Mouse (Mus musculus) cerebellum, adult 9-11 months (tissue): ENCODE results near the gene Tarbp2.

ENCODE experiments used
- DNase-seq: peaks from one replicate; pipeline ENCODE4 v3.0.0; 2022

Gene Tarbp2

GRCm38 (mm10) chr15:102517976-102518858, at the start of gene Tarbp2:
Gene Tarbp2 (plus strand): TSS chr15:102518192.
- peak; percentile 100 for DNase-seq

DNA sequence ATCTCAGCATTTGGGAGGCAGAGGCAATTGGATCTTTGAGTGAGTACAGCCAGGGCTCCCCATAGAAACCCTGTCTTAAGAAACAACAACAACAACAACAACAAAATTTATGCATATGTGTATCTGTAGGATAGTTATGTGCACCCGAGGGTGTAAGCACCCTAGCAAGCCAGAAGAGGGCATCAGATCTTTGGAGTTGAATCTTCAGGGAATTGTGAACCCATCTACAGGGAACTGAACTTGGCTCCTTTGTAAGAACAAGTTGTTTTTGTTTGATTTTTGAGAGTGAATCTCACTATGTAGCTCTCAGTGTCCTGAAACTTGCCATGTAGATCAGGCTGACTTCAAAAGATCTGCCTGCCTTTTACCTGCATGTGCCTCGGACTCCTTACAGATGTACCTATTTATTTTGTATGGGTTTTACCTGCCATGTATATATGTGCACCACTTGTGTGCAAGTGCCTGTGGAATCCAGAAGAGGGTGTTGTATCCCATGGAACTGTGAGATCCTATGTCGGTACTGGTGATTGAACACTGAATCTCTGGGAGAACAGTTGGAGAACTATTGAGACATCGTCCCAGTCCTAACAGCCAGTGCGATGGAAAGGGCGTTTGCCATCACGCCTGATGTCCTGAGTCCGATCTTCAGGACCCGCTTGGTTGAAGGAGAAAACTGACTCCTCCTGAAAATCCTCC, 49.2 kb upstream of the Tarbp2 start:
- DNase-seq = no peak

- DNase-seq = peak; percentile 98
Measured at GRCm38 (mm10) chr15:102470183-102470604, 47.8 kb upstream of the Tarbp2 start, which contains the start of gene Pcbp2. Gene Pcbp2 (plus strand): TSS chr15:102470539.

- DNase-seq = peak; percentile 88
Measured at GRCm38 (mm10) chr15:102470605-102471294, 47.2 kb upstream of the Tarbp2 start.

GRCm38 (mm10) chr15:102471295-102471645, 46.7 kb upstream of the Tarbp2 start:
- DNase-seq = no peak

DNA sequence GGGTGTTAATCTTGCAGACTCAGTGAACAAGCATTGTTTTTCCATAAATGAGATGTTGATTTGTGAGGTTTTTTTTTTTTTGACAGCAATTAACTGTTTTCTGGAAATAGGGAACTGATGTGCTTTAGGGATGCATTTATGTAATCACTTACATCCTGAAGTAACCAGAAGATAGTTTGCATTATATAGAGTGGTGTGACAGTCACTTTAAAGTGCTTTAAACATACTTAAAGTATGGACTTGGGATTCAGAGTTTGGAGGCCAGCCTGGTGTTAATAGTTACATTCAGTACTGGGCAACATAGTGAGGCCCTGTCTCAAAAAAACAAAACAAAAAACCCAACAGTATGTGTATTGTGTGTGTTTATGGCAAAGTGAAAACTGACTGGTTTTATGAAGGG, 46.3 kb upstream of the Tarbp2 start:
- DNase-seq = no peak

- no peak for DNase-seq
Measured at GRCm38 (mm10) chr15:102473246-102473645, 44.7 kb upstream of the Tarbp2 start.

DNA sequence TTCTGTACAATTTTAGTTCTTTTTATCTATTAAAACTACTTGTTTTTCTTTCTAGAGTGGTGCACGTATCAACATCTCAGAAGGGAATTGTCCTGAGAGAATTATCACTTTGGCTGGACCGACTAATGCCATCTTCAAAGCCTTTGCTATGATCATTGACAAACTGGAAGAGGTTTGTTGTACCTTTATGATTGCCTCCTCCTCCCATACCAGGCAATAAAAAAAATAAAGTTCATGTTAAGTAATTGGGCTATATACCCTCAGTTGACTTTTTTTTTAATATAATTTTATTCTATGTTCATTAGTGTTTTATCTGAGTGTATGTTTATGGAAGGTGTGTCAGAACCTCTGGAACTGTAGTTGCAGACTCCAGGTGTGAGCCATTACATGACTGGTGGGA, 43.5 kb upstream of the Tarbp2 start:
- DNase-seq = no peak

DNA sequence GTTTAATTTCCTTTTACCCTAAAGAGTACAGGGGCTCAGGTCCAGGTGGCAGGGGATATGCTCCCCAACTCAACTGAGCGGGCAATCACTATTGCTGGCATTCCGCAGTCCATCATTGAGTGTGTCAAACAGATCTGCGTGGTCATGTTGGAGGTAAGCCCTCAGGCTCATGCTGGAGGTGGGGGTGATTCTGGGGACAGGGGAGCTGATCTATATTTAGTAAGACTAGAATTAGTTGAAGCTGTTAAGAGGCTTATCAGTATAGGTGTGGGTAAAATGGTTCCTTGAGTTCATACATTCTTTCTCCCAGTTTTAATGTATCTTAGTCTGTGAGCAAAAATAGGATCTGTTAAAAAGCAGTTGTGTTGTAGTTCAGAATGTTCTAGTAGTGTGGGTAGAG, 34.9 kb upstream of the Tarbp2 start:
- DNase-seq = no peak

DNA sequence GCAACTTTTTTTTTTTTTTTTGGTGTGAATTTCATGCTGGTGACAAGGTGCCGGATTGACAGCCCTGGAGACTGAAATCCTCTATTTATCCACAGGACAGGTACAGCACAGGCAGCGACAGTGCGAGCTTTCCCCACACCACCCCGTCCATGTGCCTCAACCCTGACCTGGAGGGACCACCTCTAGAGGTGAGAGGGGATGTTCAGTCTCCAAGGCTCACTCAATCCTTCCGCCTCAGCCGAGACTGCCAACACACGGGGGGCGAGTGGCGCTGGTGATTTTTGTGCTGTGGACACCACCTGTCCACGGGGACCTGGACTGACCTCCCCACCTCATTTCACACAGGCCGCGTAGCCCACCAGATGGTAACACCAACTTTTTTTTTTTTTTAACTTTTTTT, 32.1 kb upstream of the Tarbp2 start:
- DNase-seq = no peak

DNA sequence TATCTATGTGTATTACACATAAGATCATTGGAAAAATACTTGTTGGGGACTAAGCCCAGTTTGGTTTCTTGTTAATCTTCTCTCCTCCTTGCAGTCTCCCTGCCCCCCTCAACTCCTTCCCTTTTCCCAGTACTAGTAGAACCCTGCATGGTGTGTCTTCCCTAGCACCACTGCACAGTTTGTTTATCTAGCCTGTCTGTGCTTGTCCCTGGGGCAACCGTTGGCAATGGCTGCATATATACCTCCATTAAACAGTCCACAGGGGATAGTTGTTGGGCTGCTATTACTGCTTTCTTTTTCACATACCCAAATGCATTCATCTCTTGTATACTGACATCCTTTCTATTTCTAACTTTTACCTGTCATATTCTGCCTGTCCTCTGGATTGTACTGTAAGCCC, 30.3 kb upstream of the Tarbp2 start:
- DNase-seq = no peak

- no peak for DNase-seq
Measured at GRCm38 (mm10) chr15:102498322-102498721, 19.7 kb upstream of the Tarbp2 start.

GRCm38 (mm10) chr15:102499370-102499769, 18.6 kb upstream of the Tarbp2 start:
- DNase-seq = no peak

GRCm38 (mm10) chr15:102499851-102500250, 18.1 kb upstream of the Tarbp2 start:
- DNase-seq = no peak

DNA sequence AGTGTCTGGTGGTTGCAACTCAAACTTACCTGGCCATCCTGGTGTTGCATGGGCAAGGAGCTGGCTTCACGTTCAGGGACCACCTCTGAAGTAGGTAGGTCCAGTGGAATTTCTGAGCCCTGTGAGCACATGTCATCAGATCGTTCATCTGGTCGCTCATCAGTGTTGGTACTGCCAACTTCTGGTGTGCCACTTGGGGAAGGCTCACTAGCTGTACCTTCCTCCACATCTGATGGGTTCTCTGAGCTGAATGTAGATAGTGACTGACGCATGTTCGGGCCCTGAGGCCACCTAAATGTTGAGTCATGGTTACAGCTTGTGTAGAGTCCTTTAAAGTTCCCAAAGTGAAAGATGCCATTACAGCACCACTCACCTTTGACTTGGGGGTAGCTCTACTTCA, 17.5 kb upstream of the Tarbp2 start:
- no peak for DNase-seq

GRCm38 (mm10) chr15:102501084-102501814, 16.7 kb upstream of the Tarbp2 start:
- DNase-seq = no peak

- DNase-seq = no peak
Measured at GRCm38 (mm10) chr15:102502254-102502840, 15.6 kb upstream of the Tarbp2 start.

DNA sequence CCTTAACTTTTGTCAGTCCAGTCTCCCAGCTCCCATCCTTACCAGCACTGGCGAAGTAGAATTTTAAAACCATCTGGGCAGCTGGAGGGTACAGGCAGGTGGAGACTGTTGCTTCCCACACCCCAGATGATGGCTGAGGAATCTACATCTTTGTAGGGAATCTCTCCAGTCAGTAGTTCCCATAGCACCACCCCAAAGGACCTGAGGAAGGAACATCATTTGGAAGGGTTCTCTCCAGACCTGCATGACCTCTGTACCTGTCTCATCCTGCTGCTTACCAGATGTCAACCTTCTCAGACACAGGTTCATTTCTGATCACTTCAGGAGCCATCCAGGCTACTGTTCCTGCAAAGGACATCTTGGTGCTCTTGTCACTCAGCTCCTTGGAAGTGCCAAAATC, 14.5 kb upstream of the Tarbp2 start, which contains the start of gene Gm10337:
Gm10337 (plus strand) TSS at position 276 of the 400 bp plus-strand sequence.
- DNase-seq = no peak

DNA sequence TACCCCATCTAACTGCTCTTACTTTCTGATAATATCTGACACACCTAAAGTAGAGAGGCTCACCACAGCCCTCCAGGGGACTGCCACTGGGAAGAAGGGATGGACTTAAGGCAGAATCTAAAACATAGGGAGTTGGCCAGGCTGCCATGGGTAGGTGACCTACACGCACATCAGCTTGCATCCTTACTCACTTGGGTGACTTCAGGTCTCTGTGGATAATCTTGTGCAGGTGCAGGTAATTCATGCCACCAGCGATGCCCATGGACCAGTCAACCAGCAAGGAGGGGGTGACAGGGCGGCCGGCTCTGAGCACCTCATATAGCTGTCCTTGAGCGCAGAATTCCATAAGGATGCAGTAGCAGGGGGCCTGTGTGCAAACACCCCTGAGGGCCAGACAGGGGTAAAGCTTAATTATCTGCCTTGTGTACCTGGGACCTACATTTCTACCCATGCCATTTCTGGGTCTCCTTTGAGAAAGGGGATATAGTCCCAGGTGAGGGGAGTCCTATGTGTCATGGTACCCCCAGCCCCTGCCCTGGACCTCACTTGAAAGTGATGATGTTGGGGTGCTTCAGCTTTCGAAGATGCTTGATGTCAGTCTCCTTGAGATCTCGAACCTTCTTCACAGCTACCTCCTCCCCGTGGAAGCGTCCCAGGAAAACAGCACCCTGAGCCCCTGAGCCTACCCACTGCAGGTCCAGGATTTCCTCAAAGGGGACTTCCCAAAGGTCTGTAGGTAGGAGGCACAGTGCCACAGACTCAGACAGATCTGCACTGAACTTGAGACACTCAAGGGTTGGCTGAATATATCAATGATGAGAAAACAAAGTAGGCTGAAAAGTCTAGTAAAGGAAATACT, 13.8 kb upstream of the Tarbp2 start:
- peak; percentile 19 for DNase-seq

GRCm38 (mm10) chr15:102505073-102505769, 12.8 kb upstream of the Tarbp2 start:
- peak; percentile 36 for DNase-seq
